In genomic region chr2:154909789-154910188, GRCm38 (mm10) we compare ENCODE assay signal across 14 mouse cellular contexts. TPM values are rescaled to one million over a fixed set of nuclear protein-coding genes. Genes with fewer than 3 reads are reported as not detected.
DNase-seq lines count a peak whose midpoint lies in the region; ATAC-seq and TF ChIP-seq lines count a peak whose summit lies in the region.
"Had no signal": no experiment of that assay in that cellular context is flagged by ENCODE, and none has a peak within 500 bp of the region (broad histone marks: within the 10 kb centered on the region; RNA-seq: fewer than 3 reads in every experiment).

No protein-coding gene starts in this region.

- no peak overlapping the region for H3K9ac ChIP-seq in kidney, postnatal 0 days (ENCODE audit: low read depth, low read length)
- H3K9ac ChIP-seq in kidney, embryonic 16.5 days (replicated peaks; ENCODE audit: low read length): no peak overlapping the region
- no peak overlapping the region for H3K9ac ChIP-seq in MEL (ENCODE audit: control insufficient read depth, low read depth, low read length, poor library complexity, severe bottlenecking)
- no peak overlapping the region for H3K9ac ChIP-seq in stomach, postnatal 0 days (ENCODE audit: low read length)
- no peak overlapping the region for H3K9ac ChIP-seq in heart, embryonic 12.5 days

- no peaks in the 10 kb centered on the region for H3K79me2 ChIP-seq in MEL (ENCODE audit: control insufficient read depth, insufficient read depth, low read length, poor library complexity)

- H3K4me1 ChIP-seq in kidney, postnatal 0 days (replicated peaks; ENCODE audit: insufficient read depth, low read length): no peaks in the 10 kb centered on the region
- H3K4me1 ChIP-seq in kidney, embryonic 16.5 days (ENCODE audit: insufficient read depth, low read length): no peaks in the 10 kb centered on the region
- no peaks in the 10 kb centered on the region for H3K4me1 ChIP-seq in testis, adult 2 months (ENCODE audit: control insufficient read depth, insufficient read depth, low read length)
- no peaks in the 10 kb centered on the region for H3K4me1 ChIP-seq in MEL (ENCODE audit: control insufficient read depth in 1 of 2, insufficient read depth in 2 of 2, low read length in 2 of 2)
- no peaks in the 10 kb centered on the region for H3K4me1 ChIP-seq in stomach, postnatal 0 days (replicated peaks; ENCODE audit: control insufficient read depth, insufficient read depth)
- H3K4me1 ChIP-seq in heart, embryonic 12.5 days (replicated peaks): no peaks in the 10 kb centered on the region

- TF ChIP-seq POLR2A in testis, adult 2 months (IDR thresholded peaks at IDR 0.05; ENCODE audit: control insufficient read depth, low read depth, low read length): no peak
- no peak for TF ChIP-seq POLR2A in MEL (IDR thresholded peaks at IDR 0.05; ENCODE audit: control insufficient read depth in 1 of 2, insufficient read depth in 1 of 2, low read depth in 1 of 2, low read length in 2 of 2, poor library complexity in 1 of 2)

- H3K9me3 ChIP-seq in kidney, postnatal 0 days (replicated peaks; ENCODE audit: low read length): no peaks in the 10 kb centered on the region
- no peaks in the 10 kb centered on the region for H3K9me3 ChIP-seq in kidney, embryonic 16.5 days (ENCODE audit: low read length)
- no peaks in the 10 kb centered on the region for H3K9me3 ChIP-seq in MEL (replicated peaks; ENCODE audit: insufficient read depth, low read length)
- H3K9me3 ChIP-seq in stomach, postnatal 0 days (ENCODE audit: control insufficient read depth, low read length): no peaks in the 10 kb centered on the region
- no peaks in the 10 kb centered on the region for H3K9me3 ChIP-seq in heart, embryonic 12.5 days (replicated peaks)
- H3K9me3 ChIP-seq: G1E had no signal

- TF ChIP-seq EP300 in MEL (IDR thresholded peaks at IDR 0.05; ENCODE audit: low read depth in 1 of 2, low read length in 2 of 2): no peak
- TF ChIP-seq EP300 in stomach, postnatal 0 days (optimal IDR thresholded peaks at IDR 0.05): no peak

- no peak for ATAC-seq in kidney, postnatal 0 days (replicated peaks; ENCODE audit: low FRiP score, low read depth)
- ATAC-seq in kidney, embryonic 16.5 days (ENCODE audit: low FRiP score, low TSS enrichment): no peak
- no peak for ATAC-seq in stomach, postnatal 0 days (ENCODE audit: low FRiP score, low TSS enrichment)
- ATAC-seq in heart, embryonic 12.5 days (ENCODE audit: insufficient number of reproducible peaks, low FRiP score): no peak

- H3K4me2 ChIP-seq in kidney, postnatal 0 days (ENCODE audit: low read length): no peak overlapping the region
- no peak overlapping the region for H3K4me2 ChIP-seq in kidney, embryonic 16.5 days (replicated peaks; ENCODE audit: low read depth, low read length)
- no peak overlapping the region for H3K4me2 ChIP-seq in stomach, postnatal 0 days (replicated peaks; ENCODE audit: low read depth)
- no peak overlapping the region for H3K4me2 ChIP-seq in heart, embryonic 12.5 days
- H3K4me2 ChIP-seq: midbrain, embryonic 11.5 days had no signal

- H3K27me3 ChIP-seq in kidney, postnatal 0 days (ENCODE audit: insufficient read depth, low read length): no peaks in the 10 kb centered on the region
- no peaks in the 10 kb centered on the region for H3K27me3 ChIP-seq in kidney, embryonic 16.5 days (ENCODE audit: insufficient read depth, low read length)
- no peaks in the 10 kb centered on the region for H3K27me3 ChIP-seq in testis, adult 2 months (ENCODE audit: control insufficient read depth, insufficient read depth, low read length)
- peaks cover 8 to 19% of the 10 kb centered on the region in 2 experiments for H3K27me3 ChIP-seq in MEL (ENCODE audit: control insufficient read depth in 1 of 2, insufficient read depth in 2 of 2, low read length in 2 of 2)
- H3K27me3 ChIP-seq in stomach, postnatal 0 days (ENCODE audit: control insufficient read depth, insufficient read depth, low read length): no peaks in the 10 kb centered on the region
- H3K27me3 ChIP-seq in heart, embryonic 12.5 days (replicated peaks): no peaks in the 10 kb centered on the region

- peak; percentile 11 for TF ChIP-seq RAD21 in MEL (IDR thresholded peaks at IDR 0.05; ENCODE audit: low read depth, low read length)

- WGBS in kidney, postnatal 0 days: 77% methylated on average over 6 of the region's 6 CpGs
- WGBS in kidney, embryonic 16.5 days: 81% methylated on average over 6 of the region's 6 CpGs
- 79% methylated on average over 6 of the region's 6 CpGs for WGBS in stomach, postnatal 0 days
- WGBS in heart, embryonic 12.5 days: 73% methylated on average over 6 of the region's 6 CpGs

- TF ChIP-seq CTCF in kidney, postnatal 0 days (IDR thresholded peaks at IDR 0.05; ENCODE audit: low read depth): peak; percentile 11; the same call in 1 of the 2 replicates
- peak; percentile 43; the same call in 1 of the 2 replicates for TF ChIP-seq CTCF in testis, adult 2 months (IDR thresholded peaks at IDR 0.05; ENCODE audit: control insufficient read depth, insufficient read depth, insufficient replicate concordance, low read depth, low read length)
- peak; percentile 49 to 57 (median 56) for TF ChIP-seq CTCF in MEL (IDR thresholded peaks at IDR 0.05 in 2 of 3, conservative IDR thresholded peaks at IDR 0.05 in 1 of 3; ENCODE audit: control insufficient read depth in 1 of 3, insufficient read depth in 1 of 3, low read depth in 2 of 3, low read length in 3 of 3, poor library complexity in 1 of 3, severe bottlenecking in 1 of 3)
- TF ChIP-seq CTCF in stomach, postnatal 0 days (IDR thresholded peaks at IDR 0.05; ENCODE audit: low read depth): peak; percentile 38

- no peaks in the 10 kb centered on the region for H3K36me3 ChIP-seq in kidney, postnatal 0 days (ENCODE audit: insufficient read depth, low read length)
- no peaks in the 10 kb centered on the region for H3K36me3 ChIP-seq in kidney, embryonic 16.5 days (ENCODE audit: insufficient read depth, low read length)
- no peaks in the 10 kb centered on the region for H3K36me3 ChIP-seq in testis, adult 2 months (ENCODE audit: control insufficient read depth, insufficient read depth, low read length)
- no peaks in the 10 kb centered on the region for H3K36me3 ChIP-seq in MEL (ENCODE audit: control insufficient read depth in 1 of 2, insufficient read depth in 2 of 2, low read length in 2 of 2)
- no peaks in the 10 kb centered on the region for H3K36me3 ChIP-seq in stomach, postnatal 0 days (ENCODE audit: control insufficient read depth, insufficient read depth, low read length)
- no peaks in the 10 kb centered on the region for H3K36me3 ChIP-seq in heart, embryonic 12.5 days
- H3K36me3 ChIP-seq: G1E had no signal

- no peak overlapping the region for H3K27ac ChIP-seq in kidney, postnatal 0 days
- no peak overlapping the region for H3K27ac ChIP-seq in kidney, embryonic 16.5 days (ENCODE audit: low read length)
- H3K27ac ChIP-seq in testis, adult 2 months (ENCODE audit: control insufficient read depth, insufficient read depth, low read depth, low read length): no peak overlapping the region
- H3K27ac ChIP-seq in MEL (ENCODE audit: control insufficient read depth, low read depth, low read length): no peak overlapping the region
- H3K27ac ChIP-seq in stomach, postnatal 0 days (replicated peaks): no peak overlapping the region
- no peak overlapping the region for H3K27ac ChIP-seq in heart, embryonic 12.5 days (ENCODE audit: poor library complexity, severe bottlenecking)

- no peak for DNase-seq in kidney, postnatal 0 days (ENCODE audit: low spot score)
- no peak for DNase-seq in testis, postnatal 14 days (ENCODE audit: low spot score)
- DNase-seq in MEL (ENCODE audit: low read depth, low spot score): peak; percentile 58
- DNase-seq in stomach, postnatal 0 days (ENCODE audit: low spot score): no peak
- DNase-seq: cerebellum, adult 8-10 months; embryo, embryonic 11 days; layer of hippocampus, adult 9-11 months; lung, adult 2 months had no signal

- no peak overlapping the region for H3K4me3 ChIP-seq in kidney, postnatal 0 days (replicated peaks; ENCODE audit: low read depth, low read length)
- no peak overlapping the region for H3K4me3 ChIP-seq in kidney, embryonic 16.5 days (ENCODE audit: low read length)
- no peak overlapping the region for H3K4me3 ChIP-seq in testis, adult 2 months (ENCODE audit: control insufficient read depth, low read depth, low read length)
- no peak overlapping the region for H3K4me3 ChIP-seq in MEL (ENCODE audit: control insufficient read depth in 1 of 2, insufficient read depth in 1 of 2, low read depth in 2 of 2, low read length in 2 of 2)
- no peak overlapping the region for H3K4me3 ChIP-seq in stomach, postnatal 0 days (ENCODE audit: low read depth, low read length)
- H3K4me3 ChIP-seq in heart, embryonic 12.5 days: no peak overlapping the region
- H3K4me3 ChIP-seq: erythroblast, embryonic 14.5 days had no signal

TF ChIP-seq in MEL, 35 proteins besides CTCF, POLR2A, EP300 and RAD21:
- TF ChIP-seq SMC3 (IDR thresholded peaks at IDR 0.05; ENCODE audit: low read depth, low read length) (peak; percentile 25; the same call in 1 of the 2 replicates), NRF1 (IDR thresholded peaks at IDR 0.05; ENCODE audit: insufficient read depth, low read depth, low read length, poor library complexity, severe bottlenecking) (no peak)

RNA-seq across cellular contexts. Expression of gene Eif2s2, which starts 17.1 kb away (rescaled TPM):
- 107 and 109 TPM in 2 replicates for polyA plus RNA-seq in kidney, postnatal 0 days (2015; fragmentation: Nextera tagmentation; extraction: Ambion mirVana)
- polyA plus RNA-seq in kidney, embryonic 16.5 days (2015; fragmentation: Nextera tagmentation; extraction: Ambion mirVana): 70.9 and 78.3 TPM in 2 replicates
- 23.3 and 24.5 TPM in 2 replicates for polyA plus RNA-seq in testis, adult 2 months (2012; rRNA removed)
- 105 and 133 TPM in 2 replicates for total RNA-seq in MEL (2012; rRNA removed)
- polyA plus RNA-seq in MEL (2012; ENCODE audit: insufficient read depth in 1 of 2, insufficient read length in 2 of 2, low read depth in 1 of 2, low replicate concordance in 2 of 2, missing spikeins in 1 of 2): 100 to 1,000 TPM; 172 to 274 TPM
- polyA plus RNA-seq in stomach, postnatal 0 days (2015; fragmentation: Nextera tagmentation; extraction: Ambion mirVana): 77.2 and 83.9 TPM in 2 replicates
- 79.6 and 80.5 TPM in 2 replicates for polyA plus RNA-seq in heart, embryonic 12.5 days (2016; fragmentation: Nextera tagmentation; extraction: Ambion mirVana)
